Mouse (Mus musculus): ENCODE measurements around the gene Chac1. TPM values are rescaled to one million over a fixed set of nuclear protein-coding genes. Genes with fewer than 3 reads are reported as not detected.
A peak's percentile ranks its signal among the peaks of the same experiment; 100 is the strongest.

The Chac1 gene
- not detected for polyA plus RNA-seq (2017; shearing (Covaris generic))

DNA sequence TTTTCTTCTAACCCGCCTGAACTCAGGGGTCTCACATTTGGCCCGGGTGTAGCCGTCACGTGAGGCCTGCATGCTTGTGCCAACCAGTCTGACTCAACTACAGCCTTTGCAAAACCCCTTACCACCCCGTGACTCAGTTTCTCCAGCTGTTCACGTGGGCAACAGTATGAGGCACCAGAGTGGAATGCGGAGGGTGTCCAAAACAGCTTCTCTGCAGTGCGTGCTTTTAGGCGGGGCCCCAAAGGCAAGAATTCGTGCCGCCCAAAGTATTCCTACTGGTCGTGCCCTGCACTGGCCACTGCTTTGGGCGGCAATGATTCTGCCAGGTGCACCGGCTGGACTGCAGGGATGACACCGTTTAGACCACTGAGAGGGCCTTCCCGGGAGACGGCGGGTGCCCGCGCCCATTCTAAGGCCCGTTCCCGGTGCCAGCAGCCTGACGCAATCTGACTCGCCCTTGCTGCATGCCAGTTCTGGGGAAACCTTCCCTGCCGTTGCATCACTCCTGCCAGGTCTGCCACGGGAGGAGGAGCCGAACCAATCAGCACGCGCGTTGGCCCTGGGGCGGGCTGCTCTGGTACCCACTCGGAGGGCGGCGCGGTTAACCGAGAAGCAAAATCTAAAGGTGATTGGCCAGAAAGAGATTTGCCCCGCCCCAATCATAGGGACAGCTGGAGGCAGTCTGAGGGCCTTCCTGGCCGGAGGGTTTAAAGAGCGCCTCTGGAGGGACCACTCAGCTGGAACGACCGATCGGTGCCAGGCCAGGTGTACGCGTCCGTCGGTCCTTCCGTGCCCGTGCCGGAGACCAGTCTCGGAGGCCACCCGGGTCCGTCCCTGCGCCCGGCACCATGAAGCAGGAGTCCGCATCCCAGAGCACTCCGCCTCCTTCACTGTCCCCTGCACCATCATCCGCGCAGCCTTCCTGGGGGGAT is at the start of gene Chac1:
TSS of gene Chac1 (plus strand) at position 675 of the 932 bp plus-strand sequence.
- ATAC-seq = peak; percentile 65

GRCm38 (mm10) chr2:119302876-119303275 is 48.2 kb upstream of the Chac1 start:
- no peak for ATAC-seq

GRCm38 (mm10) chr2:119304391-119304790 is 46.6 kb upstream of the Chac1 start:
- no peak for ATAC-seq

- ATAC-seq = no peak
Measured at GRCm38 (mm10) chr2:119304798-119305208, 46.2 kb upstream of the Chac1 start.

- no peak for ATAC-seq
Measured at GRCm38 (mm10) chr2:119311544-119311943, 39.5 kb upstream of the Chac1 start.

- no peak for ATAC-seq
Measured at GRCm38 (mm10) chr2:119312380-119312958, 38.6 kb upstream of the Chac1 start.

- no peak for ATAC-seq
Measured at GRCm38 (mm10) chr2:119313780-119314479, 37.1 kb upstream of the Chac1 start.

- no peak for ATAC-seq
Measured at GRCm38 (mm10) chr2:119314742-119315310, 36.2 kb upstream of the Chac1 start.

DNA sequence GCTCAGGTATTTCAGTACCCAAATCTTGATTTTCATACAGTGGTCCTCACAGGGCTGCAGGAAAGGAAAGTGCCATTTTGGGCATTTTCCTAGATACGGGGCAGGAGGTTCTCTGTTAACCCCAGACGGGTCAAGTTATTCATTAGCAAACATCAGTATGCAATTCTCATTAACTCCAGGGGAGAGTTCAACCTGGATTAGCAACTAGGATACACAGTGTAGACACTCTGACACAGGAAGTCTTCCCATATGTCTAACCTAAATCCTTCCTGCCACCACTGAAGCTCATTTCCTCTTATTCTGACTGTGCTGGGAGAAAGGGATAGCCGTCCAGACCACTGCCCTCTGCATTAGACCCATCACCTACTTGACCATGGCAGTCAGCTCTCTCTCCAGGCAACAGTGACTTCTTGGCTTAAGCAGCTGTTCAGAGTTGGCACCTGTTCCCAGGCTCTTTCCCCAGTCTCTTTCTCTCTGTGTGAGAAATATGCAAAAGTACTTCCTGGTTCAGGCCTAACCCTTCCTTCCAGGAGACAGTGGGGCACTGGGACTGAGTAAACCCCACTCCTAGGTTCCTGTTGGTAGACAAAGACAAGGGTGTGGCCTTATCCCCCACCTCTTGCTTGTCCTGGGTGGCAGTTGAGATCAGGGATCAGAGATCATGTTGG is 32.9 kb upstream of the Chac1 start:
- no peak for ATAC-seq

DNA sequence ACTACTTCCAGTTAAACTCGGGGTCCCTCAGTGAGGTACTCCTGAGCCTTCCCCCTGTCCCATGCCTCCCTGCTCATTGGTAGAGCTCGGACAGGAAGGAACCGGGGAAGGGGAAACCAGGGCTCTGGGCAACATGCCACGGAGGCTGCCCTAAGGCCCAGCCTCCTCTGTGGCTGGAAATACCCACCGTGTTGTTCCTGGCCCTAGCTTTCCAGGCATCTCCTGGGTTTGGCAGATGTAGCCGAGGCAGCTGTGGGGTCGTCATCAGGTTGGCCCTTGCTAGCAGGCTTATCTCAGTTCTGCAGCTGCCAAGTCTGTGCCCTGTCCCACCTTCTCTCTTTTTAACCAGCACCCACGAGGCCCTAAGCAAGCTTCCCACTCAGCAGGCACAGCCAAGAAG is 30.5 kb upstream of the Chac1 start:
- no peak for ATAC-seq

GRCm38 (mm10) chr2:119321771-119322586 is 29.1 kb upstream of the Chac1 start:
- ATAC-seq = no peak

DNA sequence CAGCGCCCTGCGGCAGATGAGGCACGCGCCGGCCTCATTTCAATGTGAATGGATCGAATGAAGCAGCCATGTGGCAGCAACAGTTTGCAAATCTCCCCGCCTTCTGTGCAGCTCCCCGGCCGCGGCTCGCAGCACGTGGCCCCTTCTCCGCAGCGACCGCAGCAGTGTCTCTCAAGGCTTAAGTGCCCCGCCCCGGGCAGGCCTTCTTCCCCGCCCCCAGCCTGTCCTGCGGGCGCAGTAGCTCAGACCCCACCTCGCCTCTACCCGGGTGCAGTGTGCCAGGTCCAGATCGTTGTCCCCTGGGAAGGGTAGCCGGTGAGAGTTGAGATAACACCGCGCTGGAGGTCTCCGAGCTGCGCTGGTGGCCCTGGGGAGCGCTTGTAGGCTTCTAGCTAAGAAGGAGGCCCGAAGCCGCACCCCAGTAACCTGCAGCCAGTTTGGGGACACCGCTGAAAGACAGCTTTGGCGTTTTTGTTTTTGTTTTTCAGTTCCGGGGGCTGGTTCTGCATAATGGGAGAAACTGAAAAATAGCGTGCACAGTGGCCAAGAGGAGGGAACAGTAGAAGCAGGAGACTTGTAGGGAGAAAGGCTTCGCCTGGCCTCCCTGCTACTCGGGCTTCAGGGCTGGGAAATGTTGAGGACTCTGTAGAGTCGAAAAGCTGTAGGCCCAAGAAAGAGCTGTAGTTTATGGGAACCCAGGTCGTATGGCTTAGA is 28.3 kb upstream of the Chac1 start:
- no peak for ATAC-seq

GRCm38 (mm10) chr2:119323866-119324575 is 27.0 kb upstream of the Chac1 start:
- no peak for ATAC-seq

GRCm38 (mm10) chr2:119324576-119325318 is 26.3 kb upstream of the Chac1 start:
- no peak for ATAC-seq

- ATAC-seq = peak; percentile 33
Measured at GRCm38 (mm10) chr2:119325568-119326143, 25.4 kb upstream of the Chac1 start, which contains the start of gene Dll4. TSS of gene Dll4 (plus strand) at chr2:119325784.

DNA sequence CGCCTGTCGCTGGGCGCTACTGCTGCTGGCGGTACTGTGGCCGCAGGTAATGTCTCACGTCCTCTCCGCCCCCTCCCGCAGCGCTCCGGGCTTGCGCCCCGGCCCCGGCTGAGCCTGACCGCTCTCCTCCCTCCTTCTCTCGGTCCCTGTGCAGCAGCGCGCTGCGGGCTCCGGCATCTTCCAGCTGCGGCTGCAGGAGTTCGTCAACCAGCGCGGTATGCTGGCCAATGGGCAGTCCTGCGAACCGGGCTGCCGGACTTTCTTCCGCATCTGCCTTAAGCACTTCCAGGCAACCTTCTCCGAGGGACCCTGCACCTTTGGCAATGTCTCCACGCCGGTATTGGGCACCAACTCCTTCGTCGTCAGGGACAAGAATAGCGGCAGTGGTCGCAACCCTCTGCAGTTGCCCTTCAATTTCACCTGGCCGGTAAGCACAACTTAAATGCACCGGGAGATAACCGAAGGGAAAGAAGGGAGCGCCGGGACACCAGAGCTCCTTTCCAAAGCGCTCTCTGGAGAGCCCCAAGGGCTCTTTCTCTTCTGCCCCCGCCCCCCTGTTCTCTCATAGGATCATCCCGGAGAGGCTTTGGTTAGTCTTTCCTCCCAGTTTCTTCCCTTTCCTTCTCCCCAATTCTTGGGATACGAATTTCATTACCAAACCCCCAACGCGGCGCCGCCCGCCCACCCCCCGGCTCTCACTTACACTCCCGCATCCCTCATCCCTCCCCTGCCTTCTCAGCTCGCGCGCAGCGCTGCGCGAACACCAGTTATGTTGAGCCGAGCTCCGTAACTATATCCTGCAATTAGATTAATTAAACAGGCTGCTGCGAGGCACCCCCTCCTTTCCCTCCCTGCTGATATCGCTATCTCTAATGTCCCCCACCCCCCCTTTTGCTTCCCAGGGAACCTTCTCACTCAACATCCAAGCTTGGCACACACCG is 24.6 kb upstream of the Chac1 start:
- peak; percentile 29 for ATAC-seq

DNA sequence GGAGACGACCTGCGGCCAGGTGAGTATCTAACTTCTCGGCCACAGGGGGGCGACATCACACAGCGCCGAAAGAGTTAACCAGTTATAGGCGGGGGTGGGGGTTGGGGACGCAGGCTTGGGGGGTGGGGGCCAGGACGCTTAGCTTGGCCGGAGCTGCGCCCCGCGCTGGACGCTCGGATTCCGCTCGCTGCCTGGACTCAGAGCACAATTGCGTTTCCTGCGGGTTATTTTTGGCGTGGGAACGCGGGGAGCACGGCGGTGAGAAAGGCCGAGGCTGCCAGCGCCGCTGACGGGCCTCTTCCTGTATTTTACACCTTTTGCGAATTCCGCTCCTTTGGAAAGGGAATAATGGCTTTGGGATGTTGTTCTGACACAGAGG is 23.9 kb upstream of the Chac1 start:
- no peak for ATAC-seq
